20 mouse cellular contexts compared by ENCODE assay signal in the genomic region with DNA sequence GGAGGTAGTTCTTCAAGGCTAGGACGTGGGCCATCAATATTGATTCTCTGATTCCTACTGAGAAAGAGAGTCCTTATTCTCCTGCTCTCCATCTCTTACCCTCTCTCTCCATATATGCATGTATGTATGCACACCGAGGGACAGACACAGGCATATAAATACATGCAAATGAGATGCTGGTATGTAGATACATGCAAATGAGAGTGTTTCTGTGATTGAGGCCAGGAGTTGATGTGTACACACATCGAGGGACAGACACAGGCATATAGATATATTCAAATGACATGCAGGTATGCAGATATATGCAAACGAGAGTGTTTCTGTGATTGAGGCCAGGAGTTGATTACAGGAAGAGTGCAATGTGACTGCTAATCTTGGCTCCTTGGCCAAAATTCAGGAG. TPM values are rescaled to one million over a fixed set of nuclear protein-coding genes. Genes with fewer than 3 reads are reported as not detected.
DNase-seq lines count a peak whose midpoint lies in the region; ATAC-seq and TF ChIP-seq lines count a peak whose summit lies in the region.
"Had no signal": no experiment of that assay in that cellular context is flagged by ENCODE, and none has a peak within 500 bp of the region (broad histone marks: within the 10 kb centered on the region; RNA-seq: fewer than 3 reads in every experiment).

No protein-coding gene starts in this region.

- no peaks in the 10 kb centered on the region for H3K36me3 ChIP-seq in midbrain, embryonic 12.5 days
- H3K36me3 ChIP-seq in midbrain, embryonic 10.5 days: no peaks in the 10 kb centered on the region
- no peaks in the 10 kb centered on the region for H3K36me3 ChIP-seq in forebrain, embryonic 16.5 days (ENCODE audit: control insufficient read depth, insufficient read depth)
- H3K36me3 ChIP-seq in midbrain, embryonic 15.5 days (replicated peaks): no peaks in the 10 kb centered on the region
- H3K36me3 ChIP-seq: embryonic facial prominence, embryonic 15.5 days; intestine, embryonic 15.5 days had no signal

- H3K4me2 ChIP-seq in midbrain, embryonic 12.5 days (replicated peaks): no peak overlapping the region
- no peak overlapping the region for H3K4me2 ChIP-seq in forebrain, embryonic 16.5 days (ENCODE audit: low read length)
- H3K4me2 ChIP-seq in midbrain, embryonic 15.5 days: no peak overlapping the region
- H3K4me2 ChIP-seq: embryonic facial prominence, embryonic 15.5 days; intestine, embryonic 15.5 days had no signal

- peaks cover 21% of the 10 kb centered on the region for H3K27me3 ChIP-seq in midbrain, embryonic 12.5 days
- peaks cover 42% of the 10 kb centered on the region for H3K27me3 ChIP-seq in midbrain, embryonic 10.5 days (ENCODE audit: low read depth, poor library complexity, severe bottlenecking)
- H3K27me3 ChIP-seq in forebrain, embryonic 16.5 days (replicated peaks; ENCODE audit: control insufficient read depth, insufficient read depth, low read length): no peaks in the 10 kb centered on the region
- H3K27me3 ChIP-seq in midbrain, embryonic 15.5 days (replicated peaks): no peaks in the 10 kb centered on the region
- H3K27me3 ChIP-seq: embryonic facial prominence, embryonic 15.5 days; intestine, embryonic 15.5 days; Patski had no signal

- no peak for TF ChIP-seq CTCF in gastrocnemius, adult 2 months (IDR thresholded peaks at IDR 0.05)

- no peak for DNase-seq in gastrocnemius, adult 2 months
- DNase-seq in gastrocnemius, postnatal 36 days: no peak
- DNase-seq in midbrain, embryonic 10.5 days (ENCODE audit: low spot score): no peak
- no peak for DNase-seq in yolk sac, embryonic 10.5 days (ENCODE audit: low spot score)
- no peak for DNase-seq in layer of hippocampus, adult 18-20 months (ENCODE audit: low spot score in 2 of 2)
- DNase-seq: cerebellum, adult 11 months; cerebellum, adult 9-11 months; heart, postnatal 4 days; kidney, adult 8-10 months; kidney, postnatal 10 days; thymus, adult 2 months had no signal

- intact Hi-C loops in gastrocnemius, adult 2 months (cut with DNase I): no loop called here
- intact Hi-C loops in gastrocnemius, postnatal 36 days (cut with DNase I): loop anchor here (5.0 to 10.0 kb wide), 2 partner anchors 67 to 265 kb away; no protein-coding TSS in a partner anchor

- peaks cover 13% of the 10 kb centered on the region for H3K4me1 ChIP-seq in midbrain, embryonic 12.5 days
- H3K4me1 ChIP-seq in midbrain, embryonic 10.5 days: peaks cover 22% of the 10 kb centered on the region
- H3K4me1 ChIP-seq in forebrain, embryonic 16.5 days (replicated peaks; ENCODE audit: control insufficient read depth, insufficient read depth, low read length): peaks cover 8% of the 10 kb centered on the region
- 0 out of 2 replicates have a peak, but pooled peaks cover 9% of the 10 kb centered on the region for H3K4me1 ChIP-seq in midbrain, embryonic 15.5 days
- H3K4me1 ChIP-seq: embryonic facial prominence, embryonic 15.5 days had no signal

- ATAC-seq in midbrain, embryonic 12.5 days (ENCODE audit: low FRiP score, low read depth): peak; percentile 61; the same call in 1 of the 2 replicates
- ATAC-seq in forebrain, embryonic 16.5 days: peak; percentile 95
- peak; percentile 86 for ATAC-seq in midbrain, embryonic 15.5 days (replicated peaks)
- ATAC-seq: intestine, embryonic 15.5 days; lung, postnatal 0 days; Patski had no signal

- H3K9me3 ChIP-seq in midbrain, embryonic 12.5 days: no peaks in the 10 kb centered on the region
- H3K9me3 ChIP-seq in midbrain, embryonic 10.5 days (replicated peaks): no peaks in the 10 kb centered on the region
- H3K9me3 ChIP-seq in forebrain, embryonic 16.5 days (ENCODE audit: control insufficient read depth, low read length): no peaks in the 10 kb centered on the region
- H3K9me3 ChIP-seq in midbrain, embryonic 15.5 days: no peaks in the 10 kb centered on the region
- H3K9me3 ChIP-seq: embryonic facial prominence, embryonic 15.5 days; intestine, embryonic 15.5 days had no signal

- no peak overlapping the region for H3K4me3 ChIP-seq in gastrocnemius, adult 2 months
- no peak overlapping the region for H3K4me3 ChIP-seq in midbrain, embryonic 12.5 days
- no peak overlapping the region for H3K4me3 ChIP-seq in midbrain, embryonic 10.5 days
- no peak overlapping the region for H3K4me3 ChIP-seq in forebrain, embryonic 16.5 days (replicated peaks; ENCODE audit: low read length)
- H3K4me3 ChIP-seq in midbrain, embryonic 15.5 days: no peak overlapping the region
- H3K4me3 ChIP-seq: embryonic facial prominence, embryonic 15.5 days; intestine, embryonic 15.5 days; layer of hippocampus, adult 2 months had no signal

- H3K27ac ChIP-seq in gastrocnemius, adult 2 months: peak overlapping the region; percentile 74
- H3K27ac ChIP-seq in midbrain, embryonic 12.5 days (replicated peaks): no peak overlapping the region
- H3K27ac ChIP-seq in midbrain, embryonic 10.5 days (replicated peaks): no peak overlapping the region
- H3K27ac ChIP-seq in forebrain, embryonic 16.5 days (ENCODE audit: low read length): no peak overlapping the region
- peak overlapping the region; percentile 39 for H3K27ac ChIP-seq in midbrain, embryonic 15.5 days
- H3K27ac ChIP-seq: embryonic facial prominence, embryonic 15.5 days; intestine, embryonic 15.5 days; layer of hippocampus, adult 2 months had no signal

- WGBS in midbrain, embryonic 12.5 days: 75% methylated on average over 4 of the region's 4 CpGs
- WGBS in midbrain, embryonic 10.5 days: 87% methylated on average over 4 of the region's 4 CpGs
- WGBS in forebrain, embryonic 16.5 days: 32% methylated on average over 4 of the region's 4 CpGs
- WGBS in midbrain, embryonic 15.5 days: 55% methylated on average over 4 of the region's 4 CpGs

- no peak overlapping the region for H3K9ac ChIP-seq in midbrain, embryonic 12.5 days (replicated peaks)
- H3K9ac ChIP-seq in forebrain, embryonic 16.5 days (replicated peaks; ENCODE audit: low read depth, low read length): no peak overlapping the region
- H3K9ac ChIP-seq in midbrain, embryonic 15.5 days: no peak overlapping the region
- H3K9ac ChIP-seq: embryonic facial prominence, embryonic 15.5 days; intestine, embryonic 15.5 days had no signal

RNA-seq across cellular contexts. Expression of gene Ccn1, which starts 9.6 kb away (rescaled TPM):
- total RNA-seq in gastrocnemius, adult 2 months (2021): 10 to 100 TPM; 20.8 to 52.2 TPM
- 10 to 100 TPM; 18.1 to 23.3 TPM for total RNA-seq in gastrocnemius, postnatal 36 days (2021)
- 22.5 and 29.2 TPM in 2 replicates for polyA plus RNA-seq in midbrain, embryonic 12.5 days (2016; fragmentation: Nextera tagmentation; extraction: Ambion mirVana)
- polyA plus RNA-seq in midbrain, embryonic 10.5 days (2016; fragmentation: Nextera tagmentation; extraction: Ambion mirVana): 32.5 and 36.2 TPM in 2 replicates
- 25.4 and 32.1 TPM in 2 replicates for polyA plus RNA-seq in forebrain, embryonic 16.5 days (2015; fragmentation: Nextera tagmentation; extraction: Ambion mirVana)
- 8.3 and 9.1 TPM in 2 replicates for polyA plus RNA-seq in midbrain, embryonic 15.5 days (2015; fragmentation: Nextera tagmentation; extraction: Ambion mirVana)
- 1 to 10 TPM; 5.2 to 5.3 TPM for total RNA-seq in layer of hippocampus, adult 18-20 months (2021)
- total RNA-seq: monocyte, adult 5-6 weeks had no signal

Comparison
In these comparisons a context has a peak if more than half of its experiments do, and no peak if none do; other contexts are left out.
1. H3K27ac ChIP-seq: peak in gastrocnemius, adult 2 months (single experiment) and midbrain, embryonic 15.5 days (single experiment); none in midbrain, embryonic 12.5 days (single experiment), midbrain, embryonic 10.5 days (single experiment) and forebrain, embryonic 16.5 days (single experiment).
2. Peak in every context shown above with its lines, with median percentiles within 50 percentile points of each other: ATAC-seq.